Mouse (Mus musculus): ENCODE measurements around the gene Lgals2.

GRCm38 (mm10) chr15:78876991-78877809 is 21.9 kb upstream of the Lgals2 start, which contains the start of gene Gga1:
- TF ChIP-seq ZMIZ1 (IDR thresholded peaks at IDR 0.05; ENCODE audit: low read depth, low read length) (no peak), CTCF (IDR thresholded peaks at IDR 0.05 in 2 of 3, conservative IDR thresholded peaks at IDR 0.05 in 1 of 3; ENCODE audit: control insufficient read depth in 1 of 3, insufficient read depth in 1 of 3, low read depth in 2 of 3, low read length in 3 of 3, poor library complexity in 1 of 3, severe bottlenecking in 1 of 3) (peak in 2 of 3 experiments; percentile 3 to 26; a peak in 1 of 6 replicates), POLR2AphosphoS5 (IDR thresholded peaks at IDR 0.05; ENCODE audit: borderline replicate concordance, low read depth, low read length) (no peak), ZKSCAN1 (IDR thresholded peaks at IDR 0.05; ENCODE audit: low read depth, low read length) (no peak), USF1 (IDR thresholded peaks at IDR 0.05; ENCODE audit: low read depth, low read length) (no peak), EP300 (IDR thresholded peaks at IDR 0.05; ENCODE audit: low read depth in 1 of 2, low read length in 2 of 2) (no peak; a peak in 1 of 4 replicates), POLR2A (IDR thresholded peaks at IDR 0.05; ENCODE audit: control insufficient read depth in 1 of 2, insufficient read depth in 1 of 2, low read depth in 1 of 2, low read length in 2 of 2, poor library complexity in 1 of 2) (peak; percentile 62 to 76; a peak in 3 of 4 replicates), MYB (IDR thresholded peaks at IDR 0.05; ENCODE audit: low read depth, low read length) (no peak), ETS1 (IDR thresholded peaks at IDR 0.05; ENCODE audit: low read depth, low read length) (peak; percentile 77), MAFK (IDR thresholded peaks at IDR 0.05; ENCODE audit: borderline replicate concordance, low read depth, low read length) (no peak), MAZ (IDR thresholded peaks at IDR 0.05; ENCODE audit: low read depth, low read length) (peak; percentile 94), POLR2AphosphoS2 (IDR thresholded peaks at IDR 0.05; ENCODE audit: low read length) (peak; percentile 58; the same call in 1 of the 2 replicates), MXI1 (IDR thresholded peaks at IDR 0.05; ENCODE audit: low read depth, low read length) (peak; percentile 60)
